Mouse (Mus musculus) frontal cortex, postnatal 25 days (tissue): Measurements from ENCODE around the gene Sult1c1.
"Not testable (repeated sequence)": the region's sequence is repeated elsewhere in the genome, so short reads cannot be mapped to it uniquely, and the experiment has no call there.

Experiments used
- DNase-seq, 2 experiments: peaks; one replicate each; pipeline ENCODE4 v3.0.0; 2022; ENCODE audit warnings: low spot score in 2 of 2

Gene Sult1c1

GRCm38 (mm10) chr17:53990574-53990973, at the start of gene Sult1c1:
Gene Sult1c1 (minus strand): TSS chr17:53990674.
- no peak for DNase-seq

- DNase-seq = peak in 1 of 2 experiments; percentile 17
Measured at GRCm38 (mm10) chr17:54014204-54014603, 23.7 kb upstream of the Sult1c1 start.

GRCm38 (mm10) chr17:54011196-54011595, 20.7 kb upstream of the Sult1c1 start:
- DNase-seq = no peak

- not testable (repeated sequence) for DNase-seq
Measured at GRCm38 (mm10) chr17:54010536-54010935, 20.1 kb upstream of the Sult1c1 start.

- DNase-seq = no peak
Measured at GRCm38 (mm10) chr17:54003522-54003921, 13.0 kb upstream of the Sult1c1 start.

GRCm38 (mm10) chr17:53973606-53974005, 16.9 kb downstream of the Sult1c1 start:
- DNase-seq = no peak

- DNase-seq = no peak
Measured at GRCm38 (mm10) chr17:53941569-53942162, 48.8 kb downstream of the Sult1c1 start.

GRCm38 (mm10) chr17:53940726-53941125, 49.7 kb downstream of the Sult1c1 start:
- DNase-seq = no peak
